Mouse (Mus musculus) hindbrain, embryonic 16.5 days (tissue): ENCODE results near the gene Dab2ip. TPM values are rescaled to one million over a fixed set of nuclear protein-coding genes. Genes with fewer than 3 reads are reported as not detected.

ENCODE experiments used
- ATAC-seq: fragments of 200-750 bp; cut with Nextera tagmentation; 2 replicates; pipeline ENCODE4 v1.8.0; 2017; ENCODE audit warnings: moderate TSS enrichment, moderate library complexity
- H3K27ac ChIP-seq: fragments of 300-500 bp; sonication (generic); 2 replicates; pipeline ENCODE4 v1.5.1; 2014; ENCODE audit warnings: low read depth, mild to moderate bottlenecking, control low read depth, low read length, moderate library complexity
- H3K27me3 ChIP-seq: fragments of 300-500 bp; sonication (generic); replicated peaks from 2 replicates; pipeline ENCODE4 v1.6.1; 2014; ENCODE audit warnings: low read length; ENCODE audit not compliant: control insufficient read depth, insufficient read depth
- H3K36me3 ChIP-seq: fragments of 300-500 bp; sonication (generic); 2 replicates; pipeline ENCODE4 v1.6.1; 2014; ENCODE audit warnings: mild to moderate bottlenecking, low read length, moderate library complexity, mixed read lengths; ENCODE audit not compliant: control insufficient read depth, insufficient read depth
- H3K4me1 ChIP-seq: fragments of 300-500 bp; sonication (generic); 2 replicates; pipeline ENCODE4 v1.6.1; 2014; ENCODE audit warnings: low read depth, low read length; ENCODE audit not compliant: control insufficient read depth, insufficient read depth
- H3K4me2 ChIP-seq: fragments of 300-500 bp; sonication (generic); 2 replicates; pipeline ENCODE4 v1.6.1; 2014; ENCODE audit warnings: mild to moderate bottlenecking, low read length, control low read depth, moderate library complexity
- H3K4me3 ChIP-seq: fragments of 300-500 bp; sonication (generic); 2 replicates; pipeline ENCODE4 v1.5.1; 2014; ENCODE audit warnings: mild to moderate bottlenecking, low read length, control low read depth, moderate library complexity
- H3K9ac ChIP-seq: fragments of 300-500 bp; sonication (generic); 2 replicates; pipeline ENCODE4 v1.6.1; 2014; ENCODE audit warnings: low read depth, mild to moderate bottlenecking, control low read depth, low read length, moderate library complexity
- H3K9me3 ChIP-seq: fragments of 300-500 bp; sonication (generic); 2 replicates; pipeline ENCODE4 v1.6.1; 2014; ENCODE audit warnings: mild to moderate bottlenecking, low read length, moderate library complexity; ENCODE audit not compliant: control insufficient read depth
- WGBS: fragments of 180-500 bp; shearing (Covaris S2); extraction: QIAGEN DNeasy Blood & Tissue Kit; methylation state at CpG from one replicate; pipeline ENCODE4 v1.1.7; 2014; 5-methylcytosine and 5-hydroxymethylcytosine counted together
- polyA plus RNA-seq: library from polyadenylated mRNA; unstranded; fragments of >200 nt; fragmentation: Nextera tagmentation; extraction: Ambion mirVana; gene quantifications from 2 replicates; pipeline ENCODE4 v1.2.1, GENCODE M21; 2015

Gene Dab2ip
- polyA plus RNA-seq, 1 experiment from 2014 or later, result 27.6 TPM

- WGBS, result 68% methylated on average over 7 of the region's 7 CpGs
- Histone ChIP-seq H3K27ac (no peak overlapping the region), H3K4me3 (no peak overlapping the region), H3K9me3 (no peaks in the 10 kb centered on the region), H3K36me3 (no peaks in the 10 kb centered on the region), H3K4me2 (no peak overlapping the region), H3K9ac (no peak overlapping the region), H3K4me1 (peaks cover 9% of the 10 kb centered on the region), H3K27me3 (no peaks in the 10 kb centered on the region)
- ATAC-seq, result no peak
Observed at GRCm38 (mm10) chr2:35750533-35751141, 192.6 kb downstream of the Dab2ip start.

- Histone ChIP-seq H3K4me2 (no peak overlapping the region), H3K4me1 (peaks cover 9% of the 10 kb centered on the region), H3K9me3 (no peaks in the 10 kb centered on the region), H3K36me3 (no peaks in the 10 kb centered on the region), H3K27ac (no peak overlapping the region), H3K27me3 (no peaks in the 10 kb centered on the region), H3K4me3 (no peak overlapping the region), H3K9ac (no peak overlapping the region)
- no peak for ATAC-seq
- WGBS, result 72% methylated on average over 18 of the region's 18 CpGs
Observed at GRCm38 (mm10) chr2:35751781-35752505, 193.9 kb downstream of the Dab2ip start.

- ATAC-seq, result no peak
- no peak overlapping the region for H3K9ac ChIP-seq
- no peaks in the 10 kb centered on the region for H3K9me3 ChIP-seq
- no peak overlapping the region for H3K4me2 ChIP-seq
- H3K36me3 ChIP-seq, result no peaks in the 10 kb centered on the region
- H3K4me1 ChIP-seq, result peaks cover 4% of the 10 kb centered on the region; the same call in 1 of the 2 replicates
- no peak overlapping the region for H3K4me3 ChIP-seq
- H3K27me3 ChIP-seq, result no peaks in the 10 kb centered on the region
- H3K27ac ChIP-seq, result no peak overlapping the region
- 76% methylated on average over 7 of the region's 7 CpGs for WGBS
Observed at GRCm38 (mm10) chr2:35756467-35756866, 198.4 kb downstream of the Dab2ip start.

- Histone ChIP-seq H3K9me3 (no peaks in the 10 kb centered on the region), H3K4me3 (no peak overlapping the region), H3K9ac (no peak overlapping the region), H3K4me1 (peaks cover 4% of the 10 kb centered on the region; the same call in 1 of the 2 replicates), H3K27me3 (no peaks in the 10 kb centered on the region), H3K36me3 (no peaks in the 10 kb centered on the region), H3K27ac (0 out of 2 replicates have a peak overlapping the region, but pooled peaks have one; percentile 17), H3K4me2 (no peak overlapping the region)
- 57% methylated on average over 8 of the region's 8 CpGs for WGBS
- ATAC-seq, result no peak
Observed at GRCm38 (mm10) chr2:35760352-35760751, 202.3 kb downstream of the Dab2ip start.

- no peak overlapping the region for H3K4me2 ChIP-seq
- H3K4me3 ChIP-seq, result no peak overlapping the region
- no peak overlapping the region for H3K9ac ChIP-seq
- H3K9me3 ChIP-seq, result no peaks in the 10 kb centered on the region
- H3K36me3 ChIP-seq, result no peaks in the 10 kb centered on the region
- peak; percentile 54; the same call in 1 of the 2 replicates for ATAC-seq
- H3K27ac ChIP-seq, result no peak overlapping the region
- peaks cover 4% of the 10 kb centered on the region; the same call in 1 of the 2 replicates for H3K4me1 ChIP-seq
- H3K27me3 ChIP-seq, result no peaks in the 10 kb centered on the region
Observed at GRCm38 (mm10) chr2:35760867-35761266, 202.8 kb downstream of the Dab2ip start.

GRCm38 (mm10) chr2:35761458-35761857, 203.4 kb downstream of the Dab2ip start:
- H3K27ac ChIP-seq, result no peak overlapping the region
- no peak for ATAC-seq
- peaks cover 4% of the 10 kb centered on the region; the same call in 1 of the 2 replicates for H3K4me1 ChIP-seq
- no peak overlapping the region for H3K9ac ChIP-seq
- no peaks in the 10 kb centered on the region for H3K9me3 ChIP-seq
- H3K36me3 ChIP-seq, result no peaks in the 10 kb centered on the region
- no peaks in the 10 kb centered on the region for H3K27me3 ChIP-seq
- H3K4me2 ChIP-seq, result no peak overlapping the region
- 85% methylated on average over 5 of the region's 5 CpGs for WGBS
- no peak overlapping the region for H3K4me3 ChIP-seq

- 88% methylated on average over 7 of the region's 7 CpGs for WGBS
- no peaks in the 10 kb centered on the region for H3K9me3 ChIP-seq
- no peaks in the 10 kb centered on the region for H3K36me3 ChIP-seq
- H3K4me2 ChIP-seq, result no peak overlapping the region
- no peak overlapping the region for H3K4me3 ChIP-seq
- H3K4me1 ChIP-seq, result peaks cover 6% of the 10 kb centered on the region; the same call in 1 of the 2 replicates
- no peak for ATAC-seq
- no peaks in the 10 kb centered on the region for H3K27me3 ChIP-seq
- H3K27ac ChIP-seq, result no peak overlapping the region
- no peak overlapping the region for H3K9ac ChIP-seq
Observed at GRCm38 (mm10) chr2:35763818-35764217, 205.8 kb downstream of the Dab2ip start.

GRCm38 (mm10) chr2:35764328-35764727, 206.3 kb downstream of the Dab2ip start:
- peaks cover 6% of the 10 kb centered on the region; the same call in 1 of the 2 replicates for H3K4me1 ChIP-seq
- H3K9me3 ChIP-seq, result no peaks in the 10 kb centered on the region
- H3K9ac ChIP-seq, result no peak overlapping the region
- no peaks in the 10 kb centered on the region for H3K27me3 ChIP-seq
- ATAC-seq, result no peak
- WGBS, result 77% methylated on average over 8 of the region's 8 CpGs
- no peak overlapping the region for H3K4me3 ChIP-seq
- no peak overlapping the region for H3K27ac ChIP-seq
- H3K36me3 ChIP-seq, result no peaks in the 10 kb centered on the region
- H3K4me2 ChIP-seq, result no peak overlapping the region

- 32% methylated on average over 14 of the region's 14 CpGs for WGBS
- H3K27ac ChIP-seq, result no peak overlapping the region
- no peak overlapping the region for H3K4me2 ChIP-seq
- no peaks in the 10 kb centered on the region for H3K36me3 ChIP-seq
- peaks cover 2% of the 10 kb centered on the region; the same call in 1 of the 2 replicates for H3K4me1 ChIP-seq
- no peak overlapping the region for H3K4me3 ChIP-seq
- H3K27me3 ChIP-seq, result no peaks in the 10 kb centered on the region
- H3K9ac ChIP-seq, result no peak overlapping the region
- peak; percentile 48 for ATAC-seq
- no peaks in the 10 kb centered on the region for H3K9me3 ChIP-seq
Observed at GRCm38 (mm10) chr2:35767834-35768537, 209.9 kb downstream of the Dab2ip start.
